Mouse (Mus musculus) C2C12 (cell line): ENCODE measurements around the gene Stx4a.

Experiments
- CEBPB ChIP-seq: IDR thresholded peaks from one replicate; pipeline ENCODE4 v1.6.1; 2011; ENCODE audit warnings: low read depth, mild to moderate bottlenecking, control low read depth, moderate library complexity
- CTCF ChIP-seq: IDR thresholded peaks from one replicate; pipeline ENCODE4 v1.5.1; 2011; ENCODE audit not compliant: control insufficient read depth, insufficient read depth, insufficient read length
- MAX ChIP-seq: IDR thresholded peaks from one replicate; pipeline ENCODE4 v1.6.1; 2011; ENCODE audit warnings: mild to moderate bottlenecking, control low read depth
- USF1 ChIP-seq: IDR thresholded peaks from one replicate; pipeline ENCODE4 v1.6.1; 2011; ENCODE audit warnings: low read depth, mild to moderate bottlenecking, control low read depth, moderate library complexity

DNA sequence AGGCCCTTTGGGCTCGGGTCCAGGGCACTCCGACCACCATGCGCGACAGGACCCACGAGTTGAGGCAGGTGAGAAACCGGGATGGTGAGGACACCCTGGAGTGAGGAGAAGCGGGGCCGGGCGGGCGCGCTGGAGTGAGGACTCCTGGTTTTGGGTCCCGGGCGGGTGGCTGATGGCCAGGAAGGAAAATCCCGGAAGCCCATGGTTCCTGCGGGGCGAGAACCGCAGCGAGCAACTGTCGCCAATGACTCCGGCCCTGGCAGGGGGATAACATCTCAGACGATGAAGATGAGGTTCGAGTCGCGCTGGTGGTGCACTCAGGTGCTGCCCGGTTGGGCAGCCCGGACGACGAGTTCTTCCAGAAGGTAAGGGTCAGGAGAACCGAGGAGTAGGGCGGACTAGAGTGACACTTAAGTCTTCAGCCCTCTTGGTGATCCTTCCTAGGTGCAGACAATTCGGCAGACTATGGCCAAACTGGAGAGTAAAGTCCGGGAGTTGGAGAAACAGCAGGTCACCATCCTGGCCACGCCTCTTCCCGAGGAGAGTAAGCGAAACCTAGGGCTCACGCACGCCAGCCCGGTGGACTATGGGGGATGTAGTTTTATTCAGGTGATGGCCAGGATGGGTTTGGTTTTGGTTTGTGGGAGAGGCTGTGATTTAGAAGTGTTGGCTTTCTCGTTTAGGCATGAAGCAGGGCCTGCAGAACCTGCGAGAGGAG lies 18.1 kb downstream of the Stx4a start:
- TF ChIP-seq USF1, result no peak
- TF ChIP-seq CEBPB, result no peak
- TF ChIP-seq CTCF, result no peak
- TF ChIP-seq MAX, result no peak
